Mouse (Mus musculus) midbrain, embryonic 15.5 days (tissue): ENCODE results near the gene Gatad1. TPM values are rescaled to one million over a fixed set of nuclear protein-coding genes. Genes with fewer than 3 reads are reported as not detected.

Experiments
- ATAC-seq: fragments of 200-750 bp; cut with Nextera tagmentation; replicated peaks from 2 replicates; pipeline ENCODE4 v1.8.0; 2017; ENCODE audit warnings: moderate TSS enrichment
- H3K27ac ChIP-seq: fragments of 300-500 bp; sonication (generic); 2 replicates; pipeline ENCODE4 v1.5.1; 2015; ENCODE audit warnings: mild to moderate bottlenecking, inconsistent platforms
- H3K27me3 ChIP-seq: fragments of 300-500 bp; sonication (generic); replicated peaks from 2 replicates; pipeline ENCODE4 v1.6.1; 2015; ENCODE audit warnings: inconsistent platforms
- H3K36me3 ChIP-seq: fragments of 300-500 bp; sonication (generic); replicated peaks from 2 replicates; pipeline ENCODE4 v1.6.1; 2015; ENCODE audit warnings: inconsistent platforms
- H3K4me1 ChIP-seq: fragments of 300-500 bp; sonication (generic); 2 replicates; pipeline ENCODE4 v1.6.1; 2015; ENCODE audit warnings: inconsistent platforms
- H3K4me2 ChIP-seq: fragments of 300-500 bp; sonication (generic); 2 replicates; pipeline ENCODE4 v1.6.1; 2015; ENCODE audit warnings: inconsistent platforms, mild to moderate bottlenecking, moderate library complexity
- H3K4me3 ChIP-seq: fragments of 300-500 bp; sonication (generic); 2 replicates; pipeline ENCODE4 v1.5.1; 2015; ENCODE audit warnings: mild to moderate bottlenecking, inconsistent platforms
- H3K9ac ChIP-seq: fragments of 300-500 bp; sonication (generic); 2 replicates; pipeline ENCODE4 v1.6.1; 2015; ENCODE audit warnings: mild to moderate bottlenecking, inconsistent platforms
- H3K9me3 ChIP-seq: fragments of 300-500 bp; sonication (generic); 2 replicates; pipeline ENCODE4 v1.6.1; 2016; ENCODE audit warnings: inconsistent platforms
- WGBS: fragments of 180-500 bp; shearing (Covaris S2); methylation state at CpG from one replicate; pipeline ENCODE4 v1.1.7; 2015; ENCODE audit warnings: mixed read lengths; 5-methylcytosine and 5-hydroxymethylcytosine counted together
- polyA plus RNA-seq: library from polyadenylated mRNA; unstranded; fragments of >200 nt; fragmentation: Nextera tagmentation; extraction: Ambion mirVana; gene quantifications from 2 replicates; pipeline ENCODE4 v1.2.1, GENCODE M21; 2015

Gatad1 gene
- polyA plus RNA-seq, 1 experiment from 2014 or later: 59.5 TPM

DNA sequence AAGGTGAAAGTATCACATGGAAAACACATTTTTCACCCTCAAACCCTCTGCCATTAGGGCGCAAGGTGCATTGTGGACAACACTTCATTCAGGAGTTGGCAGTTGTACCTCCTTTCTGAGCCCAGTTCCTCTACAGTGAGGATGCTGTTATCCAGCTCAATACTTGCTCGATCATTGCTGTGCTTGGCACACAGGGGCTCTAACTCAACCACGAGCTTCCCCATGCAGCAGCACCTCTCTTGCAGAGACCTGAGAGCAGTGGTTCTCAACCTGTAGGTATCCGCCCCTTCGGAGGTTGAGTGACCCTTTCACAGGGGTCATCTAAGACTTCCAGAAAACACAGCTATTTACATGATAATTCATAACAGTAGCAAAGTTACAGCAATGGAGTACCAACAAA is 5.4 kb downstream of the Gatad1 start:
- Histone ChIP-seq H3K9ac (no peak overlapping the region), H3K27me3 (no peaks in the 10 kb centered on the region), H3K4me3 (no peak overlapping the region), H3K4me1 (peaks cover 2% of the 10 kb centered on the region), H3K4me2 (no peak overlapping the region), H3K9me3 (no peaks in the 10 kb centered on the region), H3K27ac (no peak overlapping the region), H3K36me3 (no peaks in the 10 kb centered on the region)
- 87% methylated on average over 5 of the region's 5 CpGs for WGBS
- no peak for ATAC-seq

DNA sequence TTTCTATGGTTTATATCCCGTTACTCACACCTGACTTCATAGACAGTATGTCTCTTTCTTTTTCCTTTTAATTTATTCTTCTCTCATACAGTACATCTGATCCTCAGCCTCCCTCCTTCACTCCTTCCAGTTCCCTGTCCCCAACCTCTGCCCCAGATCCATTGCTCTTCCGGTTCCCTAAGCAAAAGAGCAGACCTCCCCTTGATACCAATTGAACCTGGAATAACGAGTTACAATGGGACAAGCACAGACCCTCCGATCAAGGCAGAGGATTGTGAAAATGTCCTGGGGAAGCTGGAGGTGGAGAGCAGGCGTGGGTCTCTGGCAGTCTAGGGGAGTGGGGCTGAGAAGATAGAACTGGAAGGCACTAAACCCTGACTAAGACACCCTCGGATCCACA is 6.1 kb downstream of the Gatad1 start, which contains the start of gene Tmbim7:
Tmbim7 (plus strand) TSS at position 301 of the 400 bp plus-strand sequence.
- H3K36me3 ChIP-seq: no peaks in the 10 kb centered on the region
- ATAC-seq: no peak
- no peak within 1 kb of the TSS for H3K4me2 ChIP-seq
- 76% methylated on average over 6 of the region's 6 CpGs for WGBS
- no peak within 1 kb of the TSS for H3K27ac ChIP-seq
- H3K9me3 ChIP-seq: no peaks in the 10 kb centered on the region
- H3K4me3 ChIP-seq: no peak within 1 kb of the TSS
- no peak within 1 kb of the TSS for H3K9ac ChIP-seq
- no peaks in the 10 kb centered on the region for H3K27me3 ChIP-seq
- H3K4me1 ChIP-seq: peaks cover 7% of the 10 kb centered on the region

DNA sequence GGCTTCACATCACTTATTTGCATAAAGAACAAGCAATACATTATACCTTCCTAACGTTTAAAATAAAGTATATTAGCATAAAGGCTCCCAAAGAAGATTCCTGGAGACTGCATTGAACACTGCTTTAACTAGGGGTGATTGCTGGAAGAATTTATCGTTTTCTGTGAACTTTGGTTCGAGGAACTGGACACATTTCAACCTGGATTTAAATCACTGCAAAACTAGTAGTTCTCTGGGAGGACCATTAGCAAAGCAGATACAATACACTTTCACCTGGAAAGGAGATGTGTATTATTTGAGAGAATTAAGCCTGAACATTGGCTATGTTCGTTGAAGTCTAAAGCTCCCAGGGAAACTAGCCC is 8.2 kb downstream of the Gatad1 start:
- Histone ChIP-seq H3K4me2 (no peak overlapping the region), H3K36me3 (peaks cover 9% of the 10 kb centered on the region; the same call in 1 of the 2 replicates), H3K4me1 (peaks cover 17% of the 10 kb centered on the region), H3K9me3 (no peaks in the 10 kb centered on the region), H3K27me3 (no peaks in the 10 kb centered on the region), H3K9ac (no peak overlapping the region), H3K4me3 (no peak overlapping the region), H3K27ac (no peak overlapping the region)
- no peak for ATAC-seq
- whole genome bisulfite sequencing: 71% methylated on average over 4 of the region's 4 CpGs

- H3K36me3 ChIP-seq: peaks cover 9% of the 10 kb centered on the region; the same call in 1 of the 2 replicates
- H3K9ac ChIP-seq: no peak overlapping the region
- peak; percentile 32 for ATAC-seq
- no peak overlapping the region for H3K27ac ChIP-seq
- 55% methylated on average over 4 of the region's 4 CpGs for WGBS
- H3K27me3 ChIP-seq: no peaks in the 10 kb centered on the region
- H3K4me3 ChIP-seq: peak overlapping the region; percentile 99
- H3K4me2 ChIP-seq: peak overlapping the region; percentile 50
- H3K9me3 ChIP-seq: no peaks in the 10 kb centered on the region
- H3K4me1 ChIP-seq: peaks cover 17% of the 10 kb centered on the region
Observed at GRCm38 (mm10) chr5:3648206-3648848, 8.7 kb downstream of the Gatad1 start.

DNA sequence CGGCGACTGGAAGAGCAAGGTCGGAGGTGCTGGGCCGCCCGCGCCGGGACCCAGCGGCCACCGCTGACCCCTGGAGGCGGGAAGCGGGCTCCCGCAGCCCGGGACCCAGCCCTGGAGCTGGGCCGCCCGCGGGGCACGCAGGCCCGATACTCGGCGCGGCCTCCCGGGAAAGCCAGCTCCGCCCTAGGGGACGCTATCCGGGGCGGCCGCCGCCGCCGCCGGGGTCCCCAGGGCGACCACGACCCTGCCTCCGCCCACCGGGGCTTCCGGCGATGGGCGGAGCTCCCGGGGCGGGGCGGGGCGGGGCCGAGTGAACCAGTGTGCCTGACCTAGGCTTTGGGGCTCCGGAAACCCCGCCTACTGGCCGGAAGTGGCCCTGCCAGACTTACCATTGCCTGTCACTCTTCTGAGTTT is 9.3 kb downstream of the Gatad1 start:
- peak; percentile 96 for ATAC-seq
- Histone ChIP-seq H3K9ac (peak overlapping the region; percentile 92), H3K27ac (peak overlapping the region; percentile 91), H3K4me2 (peak overlapping the region; percentile 50), H3K4me1 (peaks cover 17% of the 10 kb centered on the region), H3K36me3 (peaks cover 10% of the 10 kb centered on the region; the same call in 1 of the 2 replicates), H3K4me3 (peak overlapping the region; percentile 99), H3K27me3 (no peaks in the 10 kb centered on the region), H3K9me3 (no peaks in the 10 kb centered on the region)
- under 1% methylated on average over 43 of the region's 46 CpGs for WGBS

GRCm38 (mm10) chr5:3646991-3647707 is 9.8 kb downstream of the Gatad1 start:
- H3K9me3 ChIP-seq: no peaks in the 10 kb centered on the region
- peak; percentile 88 for ATAC-seq
- peaks cover 17% of the 10 kb centered on the region for H3K4me1 ChIP-seq
- H3K9ac ChIP-seq: peak overlapping the region; percentile 92
- H3K27ac ChIP-seq: peak overlapping the region; percentile 91
- peaks cover 15% of the 10 kb centered on the region for H3K36me3 ChIP-seq
- peak overlapping the region; percentile 50 for H3K4me2 ChIP-seq
- H3K4me3 ChIP-seq: peak overlapping the region; percentile 99
- H3K27me3 ChIP-seq: no peaks in the 10 kb centered on the region
- WGBS: 0% methylated on average over 59 of the region's 60 CpGs

DNA sequence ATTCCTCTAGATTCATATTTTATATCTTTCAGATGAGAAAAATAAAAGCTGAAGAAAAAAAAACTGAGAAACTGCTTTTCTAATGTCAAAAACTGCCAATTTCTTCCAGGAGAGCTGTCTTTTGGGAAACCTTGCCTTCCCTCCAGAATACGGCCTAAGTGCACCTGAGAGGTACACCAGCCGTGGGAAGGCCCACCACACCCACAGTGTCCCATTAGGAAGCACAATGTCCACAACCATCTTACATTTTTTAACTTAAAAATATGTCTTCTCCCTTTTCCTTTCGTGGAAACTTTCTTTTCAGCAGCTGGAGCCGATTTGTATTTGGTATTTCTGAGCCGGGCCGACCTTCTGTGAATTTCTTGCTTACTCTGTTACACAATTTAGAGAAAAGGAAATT is 10.4 kb downstream of the Gatad1 start:
- peaks cover 17% of the 10 kb centered on the region for H3K4me1 ChIP-seq
- peak overlapping the region; percentile 50 for H3K4me2 ChIP-seq
- H3K27me3 ChIP-seq: no peaks in the 10 kb centered on the region
- peak overlapping the region; percentile 92; the same call in 1 of the 2 replicates for H3K9ac ChIP-seq
- WGBS: 25% methylated on average over 6 of the region's 6 CpGs
- no peak for ATAC-seq
- peak overlapping the region; percentile 99 for H3K4me3 ChIP-seq
- peaks cover 21% of the 10 kb centered on the region for H3K36me3 ChIP-seq
- H3K27ac ChIP-seq: no peak overlapping the region
- no peaks in the 10 kb centered on the region for H3K9me3 ChIP-seq

DNA sequence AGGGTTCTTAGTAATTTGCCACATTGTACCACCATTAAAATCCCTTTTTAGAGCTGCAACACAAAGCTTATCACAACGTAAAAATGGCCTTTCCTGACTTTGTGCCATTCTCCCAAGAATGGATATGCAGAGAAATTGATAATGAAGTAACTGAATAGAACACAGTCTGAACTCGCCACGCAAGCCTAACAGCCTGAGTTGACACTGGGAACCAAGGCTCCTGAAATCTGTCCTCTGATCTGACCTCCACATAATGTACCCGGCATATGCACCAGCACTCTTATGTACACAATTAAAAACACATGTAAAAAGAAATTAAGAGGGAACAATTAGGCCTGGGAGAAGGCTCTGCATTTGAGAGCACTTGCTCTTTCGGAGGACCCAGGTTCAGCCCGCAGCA is 11.7 kb downstream of the Gatad1 start:
- H3K4me1 ChIP-seq: peaks cover 17% of the 10 kb centered on the region
- H3K27me3 ChIP-seq: no peaks in the 10 kb centered on the region
- peaks cover 30% of the 10 kb centered on the region for H3K36me3 ChIP-seq
- H3K4me2 ChIP-seq: no peak overlapping the region
- 83% methylated on average over 6 of the region's 6 CpGs for WGBS
- no peak overlapping the region for H3K27ac ChIP-seq
- H3K4me3 ChIP-seq: no peak overlapping the region
- ATAC-seq: no peak
- H3K9me3 ChIP-seq: no peaks in the 10 kb centered on the region
- no peak overlapping the region for H3K9ac ChIP-seq

DNA sequence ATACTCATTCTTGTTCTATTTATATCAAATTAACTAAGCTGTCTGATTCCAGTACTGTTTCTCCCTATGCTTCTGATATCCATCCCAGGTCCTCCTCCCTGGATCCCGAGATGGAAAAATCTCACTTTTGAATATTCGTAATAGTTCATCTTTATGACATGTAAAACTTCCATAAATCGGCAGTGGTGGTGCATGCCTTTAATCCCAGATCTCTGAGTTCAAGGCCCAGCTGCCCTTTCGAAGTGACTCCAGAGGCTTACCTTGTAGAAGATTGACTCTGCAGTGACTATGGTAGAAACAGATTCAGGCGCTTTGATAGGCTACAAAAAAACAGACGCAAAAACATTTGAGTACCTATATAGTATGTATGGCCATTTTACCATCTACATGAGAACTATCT is 12.4 kb downstream of the Gatad1 start:
- Histone ChIP-seq H3K27ac (no peak overlapping the region), H3K36me3 (peaks cover 33% of the 10 kb centered on the region), H3K27me3 (no peaks in the 10 kb centered on the region), H3K4me3 (no peak overlapping the region), H3K9me3 (no peaks in the 10 kb centered on the region), H3K4me1 (peaks cover 17% of the 10 kb centered on the region), H3K9ac (no peak overlapping the region), H3K4me2 (no peak overlapping the region)
- WGBS: 96% methylated on average over 6 of the region's 6 CpGs
- ATAC-seq: no peak

DNA sequence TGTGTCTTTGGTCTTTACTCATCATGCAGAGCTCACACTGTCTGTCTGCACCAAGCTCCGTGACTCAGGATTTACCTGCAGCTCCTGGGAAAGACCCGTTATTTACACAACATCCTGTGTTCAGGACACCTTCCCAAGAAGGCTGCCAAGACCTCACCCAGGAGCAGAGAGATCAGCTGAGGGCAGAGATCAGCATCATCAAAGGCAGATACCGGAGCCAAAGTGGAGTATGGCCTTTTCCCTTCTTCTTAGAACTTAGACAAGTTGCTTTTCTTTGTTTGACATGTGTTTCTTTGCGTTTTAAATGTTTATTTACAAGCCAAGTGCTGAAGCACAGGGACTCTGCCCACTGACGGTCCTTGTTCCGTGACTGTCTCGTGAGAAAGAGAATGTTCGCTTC is 21.7 kb downstream of the Gatad1 start:
- WGBS: 88% methylated on average over 8 of the region's 8 CpGs
- Histone ChIP-seq H3K36me3 (peaks cover 18% of the 10 kb centered on the region; the same call in 1 of the 2 replicates), H3K9me3 (no peaks in the 10 kb centered on the region), H3K27ac (no peak overlapping the region), H3K4me2 (no peak overlapping the region), H3K9ac (no peak overlapping the region), H3K4me1 (no peaks in the 10 kb centered on the region), H3K4me3 (no peak overlapping the region), H3K27me3 (no peaks in the 10 kb centered on the region)
- no peak for ATAC-seq

DNA sequence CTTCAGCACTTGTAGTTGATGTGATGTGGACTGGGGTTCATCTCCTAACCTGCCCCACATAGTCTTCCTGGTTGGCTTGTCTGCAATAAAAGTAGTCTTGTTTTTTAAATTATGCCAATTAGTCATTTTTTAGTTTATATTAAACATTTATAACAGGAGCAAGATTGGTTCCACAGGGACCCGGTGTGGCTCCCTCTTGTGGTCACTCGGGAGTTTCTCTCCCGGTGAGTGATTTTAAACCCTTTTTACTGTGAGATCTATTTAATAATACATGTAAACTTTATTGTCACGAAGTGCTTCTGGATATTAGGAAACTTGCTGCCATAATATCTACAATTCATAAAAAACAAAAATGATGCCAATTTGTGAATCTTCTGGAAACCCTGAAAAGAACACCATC is 23.0 kb downstream of the Gatad1 start:
- H3K36me3 ChIP-seq: peaks cover 21% of the 10 kb centered on the region; the same call in 1 of the 2 replicates
- 60% methylated on average over 4 of the region's 4 CpGs for WGBS
- ATAC-seq: no peak
- H3K4me1 ChIP-seq: no peaks in the 10 kb centered on the region
- no peaks in the 10 kb centered on the region for H3K9me3 ChIP-seq
- no peak overlapping the region for H3K27ac ChIP-seq
- no peak overlapping the region for H3K9ac ChIP-seq
- H3K4me2 ChIP-seq: no peak overlapping the region
- H3K4me3 ChIP-seq: no peak overlapping the region
- no peaks in the 10 kb centered on the region for H3K27me3 ChIP-seq

DNA sequence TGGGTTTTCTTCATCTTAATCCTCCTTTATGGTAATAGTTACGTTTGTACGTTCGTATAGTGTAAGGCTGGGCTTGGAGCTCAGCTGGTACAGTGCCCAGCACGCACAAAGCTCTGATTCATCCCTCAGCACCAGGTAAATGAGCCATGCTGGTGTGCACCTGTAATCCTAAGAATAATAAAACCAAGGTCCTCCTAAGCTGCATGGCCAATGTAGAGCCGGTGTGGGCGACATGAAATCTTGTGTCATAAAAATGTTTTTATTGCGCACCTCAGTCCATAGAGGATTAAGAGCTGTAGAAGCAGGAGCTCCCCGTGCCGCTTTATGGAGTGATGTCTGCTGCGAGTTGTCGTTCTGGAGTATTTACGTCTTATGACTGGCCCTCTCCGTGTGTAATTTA is 23.7 kb downstream of the Gatad1 start:
- Histone ChIP-seq H3K9me3 (no peaks in the 10 kb centered on the region), H3K36me3 (peaks cover 21% of the 10 kb centered on the region; the same call in 1 of the 2 replicates), H3K9ac (no peak overlapping the region), H3K27me3 (no peaks in the 10 kb centered on the region), H3K4me3 (no peak overlapping the region), H3K4me1 (no peaks in the 10 kb centered on the region), H3K4me2 (no peak overlapping the region), H3K27ac (no peak overlapping the region)
- ATAC-seq: no peak
- 93% methylated on average over 13 of the region's 13 CpGs for WGBS
